Comparison of ENCODE assay signal across 17 mouse cellular contexts in genomic region chr19:24699910-24700309, GRCm38 (mm10). TPM values are rescaled to one million over a fixed set of nuclear protein-coding genes. Genes with fewer than 3 reads are reported as not detected.
DNase-seq lines count a peak whose midpoint lies in the region; ATAC-seq and TF ChIP-seq lines count a peak whose summit lies in the region.
"Had no signal": no experiment of that assay in that cellular context is flagged by ENCODE, and none has a peak within 500 bp of the region (broad histone marks: within the 10 kb centered on the region; RNA-seq: fewer than 3 reads in every experiment).

No protein-coding gene starts in this region.

- no peaks in the 10 kb centered on the region for H3K4me1 ChIP-seq in liver, embryonic 14.5 days (replicated peaks; ENCODE audit: control insufficient read depth in 2 of 2, insufficient read depth in 2 of 2, low read length in 1 of 2)
- H3K4me1 ChIP-seq: heart, embryonic 15.5 days; liver, embryonic 13.5 days; midbrain, embryonic 15.5 days had no signal

- H3K4me3 ChIP-seq in gastrocnemius, adult 2 months: no peak overlapping the region
- H3K4me3 ChIP-seq in liver, embryonic 14.5 days (ENCODE audit: insufficient read depth in 1 of 2, low read depth in 2 of 2, low read length in 2 of 2): no peak overlapping the region
- H3K4me3 ChIP-seq: heart, embryonic 15.5 days; liver, embryonic 13.5 days; midbrain, embryonic 15.5 days had no signal

- no peaks in the 10 kb centered on the region for H3K9me3 ChIP-seq in liver, embryonic 14.5 days (ENCODE audit: control insufficient read depth, low read length)
- H3K9me3 ChIP-seq: heart, embryonic 15.5 days; liver, embryonic 13.5 days; midbrain, embryonic 15.5 days had no signal

- intact Hi-C loops in gastrocnemius, adult 2 months (cut with DNase I): no loop called here
- intact Hi-C loops in gastrocnemius, postnatal 36 days (cut with DNase I): no loop called here
- intact Hi-C loops in left cerebral cortex, postnatal 36 days (cut with DNase I): loop anchor here (5.0 kb wide), 1 partner anchor 187 kb away; no protein-coding TSS in a partner anchor

- no peak overlapping the region for H3K27ac ChIP-seq in gastrocnemius, adult 2 months
- H3K27ac ChIP-seq in liver, embryonic 14.5 days: no peak overlapping the region
- H3K27ac ChIP-seq: heart, embryonic 15.5 days; liver, embryonic 13.5 days; macrophage; midbrain, embryonic 15.5 days had no signal

- H3K36me3 ChIP-seq in liver, embryonic 14.5 days (replicated peaks; ENCODE audit: control insufficient read depth, insufficient read depth, low read depth): no peaks in the 10 kb centered on the region
- H3K36me3 ChIP-seq: heart, embryonic 15.5 days; liver, embryonic 13.5 days; midbrain, embryonic 15.5 days had no signal

- TF ChIP-seq EP300 in liver, embryonic 14.5 days (IDR thresholded peaks at IDR 0.05; ENCODE audit: low read depth): no peak

- DNase-seq in gastrocnemius, adult 2 months: no peak
- no peak for DNase-seq in gastrocnemius, postnatal 36 days
- no peak for DNase-seq in liver, embryonic 14.5 days (ENCODE audit: low read depth in 3 of 3, low spot score in 3 of 3)
- DNase-seq in liver (no peak), ES-CJ7 (ENCODE audit: low read depth, low spot score) (peak; percentile 17)
- DNase-seq in retina, embryonic 14.5 days (ENCODE audit: low spot score): peak; percentile 61
- no peak for DNase-seq in adrenal gland, postnatal 25 days
- no peak for DNase-seq in left cerebral cortex, postnatal 36 days (ENCODE audit: low spot score in 2 of 2)
- DNase-seq: adrenal gland, adult 2 months; gastrocnemius, postnatal 25 days; liver, embryonic 13.5 days; thymus, adult 2 months had no signal

- no peak overlapping the region for H3K9ac ChIP-seq in liver, embryonic 14.5 days (replicated peaks)
- H3K9ac ChIP-seq: heart, embryonic 15.5 days; liver, embryonic 13.5 days; midbrain, embryonic 15.5 days had no signal

- peak; percentile 40 for TF ChIP-seq CTCF in gastrocnemius, adult 2 months (IDR thresholded peaks at IDR 0.05)
- TF ChIP-seq CTCF in liver, embryonic 14.5 days (IDR thresholded peaks at IDR 0.05; ENCODE audit: low read depth): peak; percentile 28; the same call in 1 of the 2 replicates

- ATAC-seq in liver, embryonic 14.5 days (ENCODE audit: insufficient read depth): no peak
- ATAC-seq: hindbrain, embryonic 16.5 days; midbrain, embryonic 15.5 days had no signal

- H3K4me2 ChIP-seq in liver, embryonic 14.5 days (ENCODE audit: low read depth): no peak overlapping the region
- H3K4me2 ChIP-seq: heart, embryonic 15.5 days; liver, embryonic 13.5 days; midbrain, embryonic 15.5 days had no signal

- no peaks in the 10 kb centered on the region for H3K27me3 ChIP-seq in liver, embryonic 14.5 days (ENCODE audit: control insufficient read depth, insufficient read depth, low read length)
- H3K27me3 ChIP-seq: heart, embryonic 15.5 days; liver, embryonic 13.5 days; midbrain, embryonic 15.5 days had no signal

RNA-seq across cellular contexts. Expression of gene Tmem252, which starts 26.1 kb away (rescaled TPM):
- total RNA-seq in gastrocnemius, adult 2 months (2021): under 1 TPM; 0.08 TPM
- under 1 TPM; 0.12 to 0.13 TPM for total RNA-seq in gastrocnemius, postnatal 36 days (2021)
- polyA plus RNA-seq in liver, embryonic 14.5 days (2012; rRNA removed): 0.03 and 0.04 TPM in 2 replicates
- 0.03 and 0.11 TPM in 2 replicates for polyA plus RNA-seq in liver, embryonic 14.5 days (2014; fragmentation: Nextera tagmentation; extraction: Ambion mirVana)
- 0.12 TPM in 1 of 2 replicates, not detected in the other for total RNA-seq in adrenal gland, postnatal 25 days (2021)
- under 1 TPM; 0.23 to 0.42 TPM for total RNA-seq in left cerebral cortex, postnatal 36 days (2021)
- total RNA-seq: common myeloid progenitor, adult 5-6 weeks had no signal
- polyA plus RNA-seq: macrophage had no signal

Comparison
In these comparisons a context has a peak if more than half of its experiments do, and no peak if none do; other contexts are left out.
1. DNase-seq: peak in ES-CJ7 (single experiment) and retina, embryonic 14.5 days (single experiment); none in gastrocnemius, adult 2 months (single experiment), gastrocnemius, postnatal 36 days (0 of 2), liver, embryonic 14.5 days (0 of 3), liver (single experiment), adrenal gland, postnatal 25 days (single experiment) and left cerebral cortex, postnatal 36 days (0 of 2).